Mouse (Mus musculus) lung, postnatal 25 days (tissue): ENCODE measurements around the gene Hspb6.

ENCODE experiments used
- DNase-seq: peaks from one replicate; pipeline ENCODE4 v3.0.0; 2022; ENCODE audit warnings: low spot score

The Hspb6 gene

DNA sequence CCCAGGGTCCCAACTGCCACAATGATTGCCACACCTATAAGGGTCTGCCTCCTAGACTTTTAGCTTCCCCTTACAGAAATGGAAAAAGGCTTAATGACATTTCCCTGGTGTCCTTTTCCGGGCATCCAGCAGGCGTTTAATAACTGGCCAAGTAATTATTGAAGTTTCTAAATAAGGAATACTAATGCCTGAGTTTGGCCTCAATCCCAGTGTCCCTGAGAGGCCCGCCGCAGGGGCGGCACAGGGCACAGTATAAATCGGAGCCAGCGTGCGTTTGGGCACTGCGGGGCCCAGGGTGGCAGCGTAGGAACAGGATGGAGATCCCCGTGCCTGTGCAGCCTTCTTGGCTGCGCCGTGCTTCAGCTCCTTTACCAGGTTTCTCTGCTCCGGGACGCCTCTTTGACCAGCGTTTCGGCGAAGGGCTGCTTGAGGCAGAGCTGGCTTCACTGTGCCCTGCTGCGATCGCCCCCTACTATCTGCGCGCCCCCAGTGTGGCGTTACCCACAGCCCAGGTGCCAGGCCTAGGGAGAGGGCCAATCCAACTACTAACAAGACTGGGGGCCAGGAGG lies 1.1 kb downstream of the Hspb6 start:
- DNase-seq = peak; percentile 14

DNA sequence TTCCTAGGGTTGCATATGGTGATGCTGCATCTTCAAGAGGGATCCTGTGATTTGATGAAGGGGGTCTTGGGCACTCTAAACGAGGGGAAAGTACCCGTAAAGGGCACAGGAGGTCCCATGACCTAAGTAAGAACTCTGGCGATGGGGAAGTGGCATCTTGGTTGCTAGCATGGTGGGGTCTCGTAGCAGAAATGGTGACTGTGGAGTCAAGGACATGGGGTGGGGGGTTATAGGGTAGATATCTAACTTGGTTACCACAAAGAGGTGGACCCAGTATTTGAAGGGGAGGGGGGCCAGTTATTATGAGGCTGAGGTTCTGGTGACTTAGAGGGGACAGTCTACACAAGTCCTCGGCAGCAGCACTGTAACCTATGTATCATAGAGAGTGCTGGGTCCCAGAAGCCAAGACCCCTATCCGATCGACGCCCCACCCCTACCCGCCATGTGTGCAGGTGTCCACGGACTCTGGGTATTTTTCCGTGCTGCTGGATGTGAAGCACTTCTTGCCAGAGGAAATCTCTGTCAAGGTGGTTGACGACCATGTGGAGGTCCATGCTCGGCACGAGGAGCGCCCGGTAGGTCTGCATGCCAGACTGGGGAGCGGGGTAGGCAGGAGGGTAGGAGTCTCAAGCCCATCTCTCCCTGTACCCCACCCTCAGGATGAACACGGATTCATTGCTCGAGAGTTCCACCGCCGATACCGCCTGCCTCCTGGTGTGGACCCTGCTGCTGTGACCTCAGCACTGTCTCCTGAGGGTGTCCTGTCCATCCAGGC lies 2.0 kb downstream of the Hspb6 start:
- DNase-seq = no peak

DNA sequence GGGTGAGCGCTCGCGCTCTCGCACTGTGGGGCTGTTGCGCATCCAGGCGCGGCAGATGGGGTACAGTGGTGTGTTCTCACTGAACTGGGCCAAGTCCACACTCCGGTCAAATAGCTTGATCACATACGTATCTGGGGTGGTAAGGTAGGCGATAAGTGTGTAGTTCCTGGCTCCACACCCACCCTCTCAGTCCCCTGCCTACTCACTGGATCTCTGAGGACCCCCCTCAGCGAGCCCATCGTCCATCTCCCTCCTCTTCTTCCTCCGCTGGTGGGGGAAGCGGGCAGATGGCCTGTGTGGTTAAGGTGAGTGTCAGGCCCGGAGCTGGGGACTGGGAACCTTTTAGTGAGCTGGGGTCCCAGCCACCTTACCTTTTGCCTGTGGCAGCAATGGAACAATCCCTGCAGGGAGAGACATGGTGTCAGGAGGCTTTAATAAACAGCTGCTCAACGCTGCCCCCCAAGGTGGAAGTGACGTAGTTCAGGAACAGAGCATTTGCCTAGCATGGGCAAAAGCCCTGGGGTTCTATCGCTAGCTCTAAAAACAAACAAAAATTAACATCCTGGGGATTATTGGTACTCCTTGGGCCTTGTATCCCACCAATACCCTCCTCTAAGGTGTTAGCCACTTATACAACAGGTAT lies 5.0 kb downstream of the Hspb6 start:
- no peak for DNase-seq

DNA sequence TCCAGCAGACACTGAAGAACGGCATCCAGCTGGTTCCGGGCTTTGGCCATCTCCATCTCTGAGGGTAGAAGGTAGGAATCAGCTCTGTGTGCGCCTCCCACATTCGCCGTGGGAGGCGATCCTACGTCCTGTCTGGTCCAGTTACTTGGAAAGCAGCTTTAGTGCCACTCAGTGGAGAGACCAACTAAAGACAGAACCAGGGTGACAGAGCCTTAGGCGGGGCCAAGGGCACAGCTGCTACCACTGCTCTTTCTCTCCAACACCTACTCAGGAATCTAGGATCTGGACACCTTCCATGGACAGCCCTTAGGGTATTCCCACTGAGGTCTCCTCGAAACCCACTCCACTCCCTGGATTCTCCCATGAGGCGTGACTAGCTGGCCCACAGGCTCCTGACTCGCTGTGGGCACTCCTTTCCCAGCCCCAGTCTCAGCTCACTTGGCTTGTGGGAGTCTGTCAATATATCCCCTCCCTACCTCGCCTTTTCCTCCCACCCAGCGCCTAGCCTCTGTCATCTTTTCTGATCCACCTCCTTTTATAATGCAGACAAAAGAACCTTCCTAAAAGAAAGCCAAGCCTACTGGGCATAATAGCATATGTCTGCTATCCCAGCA lies 6.0 kb downstream of the Hspb6 start:
- no peak for DNase-seq

DNA sequence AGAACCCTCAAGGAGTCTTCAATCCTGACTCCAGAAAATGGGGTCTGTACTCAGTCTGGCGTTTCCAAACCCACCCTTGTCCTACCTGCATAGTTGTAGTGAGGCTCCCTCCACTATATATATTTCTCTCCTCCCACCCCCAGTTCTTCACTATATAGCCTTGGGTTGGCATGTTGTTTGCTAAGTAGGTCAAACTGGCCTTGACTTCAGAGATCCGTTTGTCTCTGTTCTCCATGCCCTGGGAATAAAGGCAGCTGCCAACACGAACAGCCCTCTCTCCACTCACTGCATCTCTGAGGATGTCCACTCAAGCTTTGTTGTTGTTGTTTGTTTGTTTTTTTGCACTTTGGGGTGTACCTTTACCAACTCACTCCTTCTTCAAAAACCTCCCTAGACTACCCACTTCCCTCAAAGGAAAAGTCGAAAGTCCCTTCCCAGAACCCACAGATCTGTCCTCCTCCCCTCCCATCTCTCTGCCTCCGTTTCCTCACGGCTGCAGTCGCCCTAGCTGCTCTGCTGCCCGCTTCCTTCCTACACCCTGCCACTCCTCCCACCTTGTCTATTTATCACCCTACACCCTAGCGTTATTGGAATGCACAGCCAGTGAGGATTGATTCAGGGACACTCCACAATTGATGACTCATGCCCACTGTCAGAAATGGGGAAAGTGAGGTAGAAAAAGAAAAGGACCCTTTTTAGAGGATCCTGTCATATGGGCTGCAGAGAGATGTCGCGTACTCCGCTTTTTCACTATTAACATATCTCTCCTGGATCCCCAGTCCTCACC lies 6.9 kb downstream of the Hspb6 start:
- DNase-seq = no peak

DNA sequence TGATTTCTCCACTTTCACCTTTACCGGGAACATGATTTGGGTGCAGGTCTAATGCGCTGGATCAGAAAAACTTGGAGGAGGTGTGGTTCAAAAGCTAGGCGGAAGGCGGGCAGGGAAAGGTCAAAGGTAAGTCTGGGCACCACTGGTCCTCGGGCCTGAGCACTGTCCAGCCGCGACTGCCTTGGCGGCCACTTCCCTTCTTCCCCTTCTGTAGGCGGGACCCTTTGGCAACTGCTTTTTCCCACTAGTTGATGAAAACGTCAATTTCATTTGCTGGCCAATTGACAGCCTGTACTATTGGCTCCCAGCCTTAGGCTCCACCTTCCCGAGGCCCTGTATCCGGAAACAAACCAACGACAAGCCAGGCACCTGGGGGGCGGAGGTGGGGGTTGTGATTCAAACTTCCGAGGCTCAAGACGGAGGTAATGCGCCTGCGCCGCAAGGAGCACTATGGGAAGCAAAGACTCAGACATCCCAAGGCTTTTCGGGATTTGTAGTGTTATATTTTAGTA lies 7.5 kb downstream of the Hspb6 start, which contains the start of gene Lin37:
Gene Lin37, minus strand, starts transcription at position 396 of the 512 bp plus-strand sequence.
- DNase-seq = peak; percentile 99

DNA sequence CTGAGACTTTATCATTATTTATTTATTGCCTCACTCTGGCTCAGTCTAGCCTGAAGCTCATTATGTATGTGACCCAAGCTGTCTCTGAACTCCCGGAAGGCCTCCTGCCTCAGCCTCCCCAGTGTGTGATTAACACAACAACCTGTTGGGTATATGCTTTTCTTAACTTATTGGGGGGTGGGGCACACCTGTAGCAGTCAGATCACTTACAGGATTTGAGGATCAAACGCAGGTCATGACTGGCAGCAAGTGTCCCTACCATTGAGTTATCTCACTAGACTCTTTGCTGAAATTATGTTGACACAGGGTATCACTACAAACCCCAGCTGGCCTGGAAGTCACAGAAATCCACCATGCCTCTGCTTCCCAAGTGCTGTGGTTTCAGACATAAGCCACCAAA lies 8.3 kb downstream of the Hspb6 start:
- DNase-seq = no peak

DNA sequence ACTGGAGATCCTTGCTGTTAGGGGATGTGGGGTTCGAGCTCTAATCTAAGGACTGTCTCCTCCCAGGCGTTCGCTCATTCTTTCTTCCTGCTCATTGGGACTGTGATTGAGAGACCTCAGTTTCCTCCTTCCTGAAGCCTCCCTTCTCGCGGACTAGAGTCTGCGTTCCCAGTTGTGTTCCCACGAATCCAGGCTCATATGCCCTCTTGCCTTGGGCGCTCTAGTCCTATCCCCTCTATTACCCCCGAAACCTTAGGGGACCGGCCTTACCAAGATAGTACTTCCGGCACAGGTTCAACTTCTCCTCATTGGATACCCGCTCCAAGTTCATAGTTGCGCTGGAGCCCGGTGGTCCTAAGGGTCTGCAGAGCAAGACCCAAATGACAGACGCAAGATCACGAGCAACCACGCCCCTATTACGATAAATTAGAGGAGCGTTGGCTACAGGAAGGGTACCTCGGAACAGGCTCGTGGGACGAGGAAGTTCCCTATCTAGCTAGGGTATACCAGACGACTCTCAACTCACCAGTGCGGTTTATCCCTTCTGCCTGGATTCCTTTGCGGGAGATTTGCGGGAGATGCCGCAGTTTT lies 10.6 kb downstream of the Hspb6 start:
- no peak for DNase-seq

DNA sequence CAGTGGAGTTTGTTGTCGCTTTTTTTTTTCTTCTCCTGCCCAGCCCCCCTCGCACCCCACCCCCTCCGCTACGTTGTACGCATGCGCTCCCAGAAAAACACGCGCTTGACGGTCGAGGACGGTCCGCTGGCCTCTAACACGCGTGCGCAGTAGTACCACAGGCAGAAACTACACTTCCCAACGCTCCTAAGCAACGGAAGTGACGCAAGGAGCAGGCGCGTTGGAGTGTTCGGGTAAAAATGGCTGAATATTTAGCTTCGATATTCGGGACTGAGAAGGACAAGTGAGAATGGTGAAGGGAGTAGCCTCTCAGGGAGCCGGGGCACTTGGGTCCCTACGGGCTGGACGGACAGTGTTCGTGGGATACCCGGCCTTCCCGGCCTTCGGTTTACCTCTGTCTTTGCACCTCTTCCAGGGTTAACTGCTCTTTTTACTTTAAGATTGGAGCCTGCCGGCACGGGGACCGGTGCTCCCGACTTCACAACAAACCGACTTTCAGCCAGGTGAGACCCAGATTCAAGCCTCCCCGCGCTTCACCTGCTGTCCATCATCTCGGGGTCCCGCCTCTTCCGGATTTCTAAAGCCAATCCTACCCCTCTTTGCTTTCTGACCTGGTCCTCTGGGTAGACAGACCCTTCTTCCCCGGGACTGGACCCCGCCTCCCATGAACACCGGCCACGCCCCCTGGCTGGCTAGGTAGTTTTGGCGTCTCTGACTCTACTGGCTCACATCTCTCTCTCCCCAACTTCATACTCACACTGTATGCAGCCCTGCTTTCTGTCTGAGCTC lies 11.3 kb downstream of the Hspb6 start, which contains the start of the genes U2af1l4, Gm49396 and Psenen:
Gene U2af1l4, plus strand, starts transcription at position 185 of the 789 bp plus-strand sequence.
Gene Gm49396, plus strand, starts transcription at position 228 of the 789 bp plus-strand sequence.
Gene Psenen, minus strand, starts transcription at position 511 of the 789 bp plus-strand sequence.
- peak; percentile 98 for DNase-seq

DNA sequence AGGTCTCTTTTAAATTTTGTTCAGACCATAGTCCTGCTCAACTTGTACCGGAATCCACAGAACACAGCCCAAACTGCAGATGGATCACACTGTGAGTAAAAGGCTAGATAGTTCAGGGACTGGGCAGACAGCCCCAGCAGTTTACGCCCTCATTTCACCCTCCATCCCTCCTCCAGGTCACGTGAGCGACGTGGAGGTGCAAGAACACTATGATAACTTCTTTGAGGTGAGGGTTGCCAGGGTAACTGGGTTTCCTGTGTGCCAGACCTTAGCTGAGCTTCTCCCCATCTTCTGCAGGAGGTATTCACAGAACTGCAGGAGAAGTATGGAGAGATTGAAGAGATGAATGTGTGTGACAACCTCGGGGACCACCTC lies 11.9 kb downstream of the Hspb6 start:
- DNase-seq = peak; percentile 28

DNA sequence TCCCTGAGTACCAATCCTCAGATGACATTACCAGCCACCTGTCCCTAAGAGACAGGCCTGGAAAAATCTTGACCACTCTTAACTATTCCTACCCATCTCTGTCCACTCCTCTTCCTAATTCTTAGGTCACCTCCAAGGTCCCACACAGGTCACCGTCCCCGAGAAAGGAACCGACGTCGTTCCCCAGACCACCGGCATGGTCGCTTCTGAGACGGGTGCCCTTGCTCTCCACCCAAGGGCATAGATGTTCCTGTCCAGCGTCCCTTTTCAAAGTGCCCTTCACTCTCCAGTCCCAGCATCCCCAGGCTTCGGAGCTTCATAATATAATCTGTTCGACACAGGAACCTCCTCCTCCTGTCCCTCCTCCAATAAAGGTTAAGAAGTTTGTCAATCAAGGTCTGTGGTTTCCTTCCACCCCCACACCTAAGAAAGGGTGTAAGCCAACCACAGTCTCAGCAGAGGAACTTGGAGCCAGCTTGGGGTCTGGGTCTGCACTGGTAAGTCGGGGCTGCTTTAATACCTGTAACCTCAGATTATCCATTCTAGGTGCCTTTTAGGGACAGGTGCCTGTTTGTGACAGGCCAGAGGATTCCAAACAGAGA lies 13.1 kb downstream of the Hspb6 start, which contains the start of gene Igflr1:
Gene Igflr1, plus strand, starts transcription at position 458 of the 602 bp plus-strand sequence.
- DNase-seq = no peak

DNA sequence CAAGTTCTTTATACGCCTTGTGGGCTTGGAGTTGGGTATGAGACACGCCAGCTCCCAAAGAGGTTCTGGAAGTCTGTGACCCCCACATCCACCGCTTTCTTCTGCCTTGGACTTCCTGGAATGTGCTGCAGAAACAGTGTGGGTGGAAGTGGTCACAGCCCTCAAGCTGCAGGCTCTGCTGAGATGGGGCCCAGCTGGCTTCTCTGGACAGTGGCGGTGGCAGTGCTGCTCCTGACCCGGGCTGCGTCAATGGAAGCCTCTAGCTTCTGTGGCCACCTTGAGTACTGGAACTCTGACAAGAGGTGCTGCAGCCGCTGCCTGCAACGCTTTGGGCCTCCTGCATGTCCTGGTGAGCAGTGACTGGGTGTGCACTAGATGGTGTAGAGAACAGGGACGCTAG lies 14.1 kb downstream of the Hspb6 start:
- no peak for DNase-seq

DNA sequence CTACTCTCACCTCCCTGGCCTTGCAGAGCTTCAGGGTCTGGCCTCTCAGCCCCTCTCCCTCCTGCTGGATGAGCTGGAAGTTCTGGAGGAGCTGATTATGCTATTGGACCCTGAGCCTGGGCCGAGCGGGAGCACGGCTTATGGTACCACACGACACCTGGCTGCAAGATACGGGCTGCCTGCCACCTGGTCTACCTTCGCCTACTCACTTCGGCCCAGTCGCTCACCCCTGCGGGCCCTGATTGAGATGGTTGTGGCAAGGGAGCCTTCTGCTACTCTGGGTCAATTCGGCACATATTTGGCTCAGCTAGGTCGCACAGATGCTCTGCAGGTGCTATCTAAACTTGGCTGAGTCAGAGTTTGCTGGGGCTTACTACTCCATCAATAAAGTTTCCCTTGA lies 15.6 kb downstream of the Hspb6 start:
- no peak for DNase-seq

DNA sequence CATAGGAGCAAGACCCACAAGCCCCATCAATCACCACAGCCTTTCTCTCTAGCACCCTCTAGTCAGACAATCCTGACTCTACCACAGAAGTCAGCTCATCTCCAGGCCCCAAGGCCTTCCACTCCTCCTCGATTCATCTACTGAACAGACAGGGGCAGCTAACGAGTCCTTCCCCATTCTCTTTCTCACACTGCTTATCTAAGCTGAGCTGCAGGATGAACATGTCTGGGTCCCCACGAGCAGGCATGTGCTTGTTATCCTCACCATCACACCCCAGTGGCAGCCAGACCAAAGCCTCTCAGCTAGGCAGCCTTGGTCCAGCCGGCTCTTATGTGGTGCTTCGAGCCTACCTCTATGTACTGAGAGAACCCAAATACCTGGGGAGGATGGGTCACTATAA lies 20.4 kb downstream of the Hspb6 start:
- DNase-seq = no peak

DNA sequence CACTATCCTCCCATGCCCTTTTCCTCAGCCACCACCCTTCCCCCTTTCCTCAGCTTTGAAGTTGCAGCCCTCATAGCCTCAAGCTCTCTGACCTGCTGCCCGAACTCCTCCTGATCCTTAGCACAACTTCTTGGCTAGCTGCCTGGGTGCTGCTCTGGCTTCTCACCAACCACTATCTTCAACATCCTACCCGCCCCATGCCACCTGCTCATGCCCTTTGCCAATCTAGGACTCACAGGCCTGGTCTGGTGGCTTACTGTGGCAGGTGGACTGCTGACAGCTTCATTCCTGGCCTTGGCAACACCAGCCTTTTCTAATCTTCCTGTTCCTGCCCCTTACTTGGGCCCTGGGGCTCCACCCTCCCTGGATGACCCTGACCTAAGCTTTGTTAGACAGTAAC lies 21.0 kb downstream of the Hspb6 start:
- DNase-seq = peak; percentile 26

DNA sequence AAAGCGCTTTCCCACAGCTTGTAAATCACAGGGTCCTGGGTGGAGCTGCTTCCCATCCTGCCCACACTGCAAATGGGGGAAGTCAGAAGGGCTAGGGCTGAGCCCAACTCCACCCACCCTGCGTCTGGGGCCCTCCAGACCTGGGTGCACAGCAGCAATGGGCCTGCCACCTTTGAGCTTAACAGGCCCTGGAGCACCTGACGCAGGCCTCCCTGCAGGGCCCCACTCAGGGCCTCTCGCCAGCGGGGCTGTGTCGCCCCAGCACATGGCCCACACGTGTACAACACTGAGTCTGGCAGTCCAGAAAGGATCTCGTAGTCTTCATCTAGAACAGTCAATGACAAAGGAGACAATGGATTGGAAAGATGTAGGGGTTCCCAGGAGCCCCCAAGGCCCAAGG lies 28.0 kb downstream of the Hspb6 start:
- no peak for DNase-seq

DNA sequence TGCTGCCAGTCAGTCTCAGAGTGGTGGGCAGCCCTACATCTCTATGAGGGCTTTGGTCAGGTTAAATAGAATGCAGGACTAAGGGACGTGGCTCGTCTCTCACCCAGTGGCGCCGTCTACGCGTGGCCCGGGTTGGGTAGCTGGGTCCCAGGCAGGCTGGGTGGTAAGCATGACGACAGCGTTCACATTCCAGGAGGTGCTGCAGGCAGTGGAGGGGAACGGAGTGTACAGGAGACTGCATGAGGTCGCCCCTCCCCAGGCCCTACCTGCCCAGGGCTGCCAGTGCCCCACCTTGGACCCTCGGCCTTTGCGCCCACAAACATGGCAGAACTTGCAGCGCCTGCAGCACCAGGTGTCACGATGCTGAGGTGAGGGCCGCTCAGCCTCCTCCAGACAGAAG lies 29.6 kb downstream of the Hspb6 start:
- no peak for DNase-seq

DNA sequence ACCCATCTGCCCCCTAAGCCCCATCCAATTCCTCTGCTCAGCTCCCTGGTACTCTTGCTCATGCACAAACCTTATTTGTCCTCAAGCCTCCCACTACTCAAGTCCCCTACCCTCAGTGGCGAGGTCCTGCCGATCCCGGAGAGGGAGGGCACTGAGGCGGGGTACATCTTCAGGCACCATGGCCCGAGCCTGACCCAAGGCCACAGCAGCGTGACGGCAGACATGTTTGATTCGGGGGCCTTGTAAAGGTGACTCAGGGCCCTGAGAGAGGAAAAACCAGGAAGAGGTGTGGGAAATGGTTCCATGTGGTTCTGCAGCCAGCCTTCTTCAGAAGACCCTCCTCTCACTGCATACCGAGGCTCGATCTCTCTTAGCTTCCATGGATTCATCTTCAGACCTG lies 32.4 kb downstream of the Hspb6 start:
- no peak for DNase-seq

DNA sequence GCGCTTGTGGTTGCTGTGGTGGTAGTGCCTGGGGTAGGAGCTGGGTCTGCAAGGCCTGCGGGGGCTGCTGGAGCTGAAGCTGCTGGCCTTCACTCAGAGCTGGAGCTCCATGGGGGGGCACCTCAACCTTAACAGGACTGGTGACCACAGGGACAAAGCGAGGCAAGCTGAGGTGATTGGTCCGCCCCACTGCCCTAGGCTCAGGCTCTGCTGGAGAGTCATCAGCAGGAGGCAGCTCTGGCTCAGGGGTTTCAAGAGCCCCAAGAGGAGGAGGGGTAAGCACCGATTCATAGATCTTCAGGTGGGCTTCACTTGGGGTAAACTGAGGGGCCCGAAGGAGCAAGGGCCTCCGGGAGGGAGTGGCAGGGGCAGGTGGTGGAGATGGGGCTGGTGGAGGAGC lies 33.2 kb downstream of the Hspb6 start:
- DNase-seq = no peak

DNA sequence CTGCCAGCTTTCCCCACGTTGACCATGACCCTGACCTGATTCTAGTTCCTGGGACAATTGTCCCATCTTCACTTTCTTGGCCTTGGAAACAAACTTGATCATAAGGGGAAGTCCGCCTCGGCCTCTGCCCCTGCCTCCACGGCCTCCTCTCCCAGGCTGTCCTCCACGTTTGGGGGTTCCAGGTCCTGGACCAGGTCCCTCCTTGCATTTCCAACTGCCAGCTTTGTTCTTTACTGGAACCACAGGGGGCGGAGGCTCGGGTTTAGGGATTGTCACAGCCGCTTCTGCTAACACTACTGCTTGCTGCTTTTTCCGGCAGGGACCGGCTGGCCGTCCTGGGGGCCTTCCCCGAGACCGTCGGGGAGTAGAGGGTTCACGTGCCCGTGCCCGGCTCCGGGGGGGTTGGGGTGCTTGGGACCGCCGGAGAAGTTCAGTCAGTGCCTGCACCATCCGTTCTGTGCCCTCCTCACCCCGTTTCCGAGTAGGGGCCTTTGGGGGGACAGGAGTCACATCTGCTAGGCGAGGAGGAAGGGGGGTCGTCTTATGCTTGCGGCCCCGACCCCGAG lies 34.6 kb downstream of the Hspb6 start:
- no peak for DNase-seq
